Mouse (Mus musculus) urinary bladder, postnatal 4 days (tissue): ENCODE results near the gene Fmo4.
"Not testable (repeated sequence)": the region's sequence is repeated elsewhere in the genome, so short reads cannot be mapped to it uniquely, and the experiment has no call there.

Experiments
- DNase-seq, 2 experiments: peaks; one replicate each; pipeline ENCODE4 v3.0.0; 2021 to 2022; ENCODE audit warnings: low spot score in 2 of 2

Fmo4 gene

GRCm38 (mm10) chr1:162796441-162796840, 17.3 kb downstream of the Fmo4 start:
- DNase-seq: no peak

DNA sequence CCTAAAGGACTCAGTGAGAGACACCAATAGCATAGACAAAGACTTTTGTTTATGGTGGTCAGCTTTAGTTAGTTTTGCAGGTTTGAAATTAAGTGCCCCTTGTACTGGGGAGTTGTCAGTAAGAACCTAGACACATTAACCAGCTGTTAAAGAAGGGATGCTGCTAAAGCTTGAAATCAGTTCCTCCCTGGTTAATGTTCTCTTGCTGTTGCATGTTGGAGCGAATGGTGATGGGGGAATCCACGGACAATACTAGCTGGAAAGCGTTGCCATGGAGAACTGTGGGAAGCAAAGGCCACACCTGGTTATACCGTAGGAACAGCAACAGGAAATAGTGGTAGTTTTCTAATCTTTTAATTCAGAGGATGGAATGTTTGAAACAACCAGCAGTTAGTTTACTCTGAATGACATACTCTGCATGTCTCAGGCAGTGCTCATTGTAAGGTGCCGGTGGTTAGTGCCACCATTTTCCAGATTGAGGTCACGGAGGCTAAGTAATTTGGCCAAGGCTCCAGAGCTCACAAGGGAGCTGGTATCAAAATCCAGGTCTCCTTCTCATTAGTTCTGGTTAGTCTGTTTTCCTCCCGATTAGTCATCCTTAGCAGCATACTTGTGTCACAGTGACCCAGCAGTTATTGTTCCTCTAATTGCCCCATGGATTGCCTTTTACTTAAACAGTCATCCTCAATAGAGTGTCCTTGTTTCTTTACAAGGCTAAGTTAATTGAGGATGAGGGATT, 21.3 kb downstream of the Fmo4 start:
- no peak for DNase-seq

DNA sequence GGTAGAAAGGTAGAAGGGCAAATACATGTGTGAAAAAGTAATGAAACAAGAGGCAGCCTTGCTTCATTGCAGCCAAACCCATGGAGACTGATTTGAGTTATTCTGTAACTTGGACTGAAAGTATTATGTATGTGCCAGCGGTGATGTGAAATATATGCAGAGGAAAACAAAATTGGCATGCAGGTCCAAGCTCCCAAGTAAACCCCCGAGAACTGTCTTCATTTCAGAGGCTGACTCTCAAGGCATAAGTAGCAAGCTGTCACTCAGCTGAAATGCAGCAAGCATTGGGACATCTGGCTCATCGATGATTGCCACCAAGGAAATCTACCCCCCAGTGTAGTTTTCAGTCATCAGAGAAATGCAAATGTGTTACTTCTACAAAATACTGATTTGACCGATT, 28.6 kb downstream of the Fmo4 start:
- no peak for DNase-seq

- no peak for DNase-seq
These were observed 30.0 kb downstream of the Fmo4 start for GRCm38 (mm10) chr1:162783669-162784248.

DNA sequence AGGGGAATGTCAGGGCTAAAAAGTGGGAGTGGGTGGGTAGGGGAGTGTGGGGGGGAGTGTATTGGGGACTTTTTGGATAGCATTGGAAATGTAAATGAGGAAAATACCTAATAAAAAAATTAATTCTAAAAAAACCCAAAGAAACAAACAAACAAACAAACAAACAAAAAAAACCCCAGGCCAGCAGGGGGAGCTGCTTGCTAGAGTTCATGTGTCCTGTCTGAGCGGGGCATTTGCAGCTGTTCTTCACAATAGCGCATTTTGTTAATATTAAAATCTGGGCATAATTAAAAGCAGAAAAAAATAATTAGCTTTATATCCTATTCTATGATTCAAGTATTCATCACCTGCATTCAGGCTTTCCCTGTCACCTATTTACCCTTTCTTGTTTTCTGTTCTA, 32.7 kb downstream of the Fmo4 start:
- not testable (repeated sequence) for DNase-seq

GRCm38 (mm10) chr1:162777943-162778538, 35.7 kb downstream of the Fmo4 start:
- DNase-seq: no peak

GRCm38 (mm10) chr1:162773661-162774060, 40.1 kb downstream of the Fmo4 start:
- no peak for DNase-seq

GRCm38 (mm10) chr1:162771617-162772360, 42.0 kb downstream of the Fmo4 start:
- no peak for DNase-seq

- no peak for DNase-seq
These were observed 61.8 kb downstream of the Fmo4 start for GRCm38 (mm10) chr1:162752009-162752408.

- DNase-seq: no peak
These were observed 64.2 kb downstream of the Fmo4 start for GRCm38 (mm10) chr1:162749607-162750006.

DNA sequence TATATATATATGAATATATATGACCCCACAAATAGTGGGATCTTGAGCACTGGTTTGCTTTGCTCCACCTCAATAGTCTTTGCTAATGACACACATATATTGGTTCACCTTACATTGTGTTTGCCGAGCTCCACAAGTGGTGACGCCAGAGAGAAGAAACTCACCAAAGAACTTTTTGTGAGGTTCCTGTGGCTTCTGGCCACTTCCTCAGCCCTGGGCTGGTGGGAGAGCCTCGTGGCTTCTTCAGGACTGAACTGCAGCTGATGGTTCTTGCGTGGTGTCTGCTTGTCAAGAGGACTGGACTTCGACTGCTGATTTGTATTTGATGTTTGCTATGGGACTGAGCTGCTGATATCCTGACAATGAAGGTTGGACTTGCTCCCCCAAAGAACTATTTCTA, 65.0 kb downstream of the Fmo4 start:
- no peak for DNase-seq
